23 mouse cellular contexts compared by ENCODE assay signal in the genomic region with DNA sequence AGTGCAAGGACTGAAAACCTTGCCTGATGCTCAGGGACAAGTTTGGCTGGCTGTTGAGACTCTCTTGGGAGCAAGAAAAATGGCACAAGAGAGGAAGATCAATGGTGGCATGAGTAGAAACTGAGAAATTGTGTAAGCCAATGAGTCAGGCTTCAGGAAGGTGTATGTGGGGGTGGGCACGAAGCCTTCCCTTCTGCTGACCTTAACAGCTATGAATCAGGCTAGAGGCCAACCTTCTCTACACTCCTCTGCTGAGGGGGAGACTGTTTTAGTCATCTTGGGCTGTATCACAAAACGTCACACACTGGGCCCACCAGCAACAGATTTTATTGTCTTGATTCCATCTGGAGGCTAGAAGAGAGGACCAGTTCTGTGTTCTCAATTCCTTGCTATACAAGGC. TPM values are rescaled to one million over a fixed set of nuclear protein-coding genes. Genes with fewer than 3 reads are reported as not detected.
"Had no signal": no experiment of that assay in that cellular context is flagged by ENCODE, and none has a peak within 500 bp of the region (broad histone marks: within the 10 kb centered on the region; RNA-seq: fewer than 3 reads in every experiment).

No protein-coding gene starts in this region.

- H3K9me3 ChIP-seq: limb, embryonic 15.5 days; liver, embryonic 12.5 days; midbrain, embryonic 10.5 days; neural tube, embryonic 15.5 days had no signal

- H3K4me3 ChIP-seq: limb, embryonic 15.5 days; liver, embryonic 12.5 days; midbrain, embryonic 10.5 days; myocyte; neural tube, embryonic 15.5 days had no signal

- H3K4me2 ChIP-seq: limb, embryonic 15.5 days; liver, embryonic 12.5 days; lung, embryonic 14.5 days; neural tube, embryonic 15.5 days had no signal

- H3K4me1 ChIP-seq: limb, embryonic 15.5 days; liver, embryonic 12.5 days; midbrain, embryonic 10.5 days had no signal

- ATAC-seq: liver, embryonic 12.5 days had no signal

- H3K9ac ChIP-seq: limb, embryonic 15.5 days; liver, embryonic 12.5 days; lung, embryonic 14.5 days; neural tube, embryonic 15.5 days had no signal

- H3K27me3 ChIP-seq: limb, embryonic 15.5 days; liver, embryonic 12.5 days; neural tube, embryonic 15.5 days had no signal

- H3K36me3 ChIP-seq: limb, embryonic 15.5 days; liver, embryonic 12.5 days; midbrain, embryonic 10.5 days; neural tube, embryonic 15.5 days had no signal

- DNase-seq: kidney, adult 9 months; kidney, postnatal 36 days; lung, embryonic 14.5 days; lung, postnatal 10 days; lung, postnatal 4 days; midbrain, embryonic 14.5 days; right cerebral cortex, postnatal 4 days; spleen, adult 18-20 months; thymus, adult 18-20 months; thymus, postnatal 14 days had no signal

- H3K27ac ChIP-seq: kidney, postnatal 0 days; limb, embryonic 15.5 days; liver, embryonic 12.5 days; midbrain, embryonic 10.5 days; neural tube, embryonic 15.5 days had no signal

RNA-seq across cellular contexts. Expression of a gene that starts 14.1 kb away (rescaled TPM):
- total RNA-seq: layer of hippocampus, adult 18-20 months; layer of hippocampus, postnatal 14 days; left cerebral cortex, adult 8-10 months; left cerebral cortex, postnatal 25 days; megakaryocyte, adult 5-6 weeks had no signal
- polyA plus RNA-seq: limb, embryonic 11.5 days; limb, embryonic 15.5 days; liver, embryonic 12.5 days; liver, embryonic 16.5 days; lung, embryonic 14.5 days; midbrain, embryonic 10.5 days; midbrain, embryonic 14.5 days; myocyte had no signal
